Mouse (Mus musculus): ENCODE results near the gene Ssbp2. TPM values are rescaled to one million over a fixed set of nuclear protein-coding genes. Genes with fewer than 3 reads are reported as not detected.
A peak's percentile ranks its signal among the peaks of the same experiment; 100 is the strongest.

The Ssbp2 gene
- polyA plus RNA-seq, 1 experiment from 2014 or later, result 249 TPM

DNA sequence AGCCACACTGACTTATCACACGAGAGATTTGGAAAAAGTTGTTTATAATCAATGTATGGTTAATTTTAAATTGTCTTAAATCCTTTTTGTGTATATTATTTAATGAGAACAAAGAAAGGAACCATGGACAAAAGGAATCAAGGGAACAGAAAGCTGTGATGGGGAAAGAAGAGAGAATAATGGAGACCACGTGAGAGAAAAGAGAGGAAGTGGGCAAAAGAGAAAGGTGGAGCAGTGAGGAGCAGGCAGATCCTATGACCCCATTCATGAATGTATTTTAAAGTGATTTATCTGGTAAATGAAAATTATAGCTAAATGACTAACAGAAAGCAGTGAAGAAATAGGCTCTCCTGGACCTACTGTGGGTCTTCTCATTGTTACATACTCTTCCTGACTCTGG lies 128.4 kb downstream of the Ssbp2 start:
- H3K4me1 ChIP-seq (ENCODE audit: control insufficient read depth, insufficient read depth, low read length), result no peaks in the 10 kb centered on the region
- no peak for ATAC-seq (ENCODE audit: low read depth)
- WGBS, result 43% methylated on average over 2 of the region's 2 CpGs

GRCm38 (mm10) chr13:91591863-91592262 lies 131.8 kb downstream of the Ssbp2 start:
- H3K36me3 ChIP-seq (ENCODE audit: control insufficient read depth, insufficient read depth, low read length), result no peaks in the 10 kb centered on the region
- ATAC-seq (ENCODE audit: low read depth), result no peak
- no peak overlapping the region for H3K9ac ChIP-seq (replicated peaks; ENCODE audit: low read depth, low read length)
- H3K4me1 ChIP-seq (ENCODE audit: control insufficient read depth, insufficient read depth, low read length), result no peaks in the 10 kb centered on the region
- no peak overlapping the region for H3K4me2 ChIP-seq (ENCODE audit: low read depth, low read length)
- WGBS, result 72% methylated on average over 4 of the region's 4 CpGs
- no peak overlapping the region for H3K4me3 ChIP-seq (ENCODE audit: low read depth, low read length)
- no peaks in the 10 kb centered on the region for H3K27me3 ChIP-seq (ENCODE audit: control insufficient read depth, insufficient read depth, low read length)
- no peaks in the 10 kb centered on the region for H3K9me3 ChIP-seq (ENCODE audit: control insufficient read depth, low read length)
- H3K27ac ChIP-seq (ENCODE audit: low read depth, low read length), result no peak overlapping the region

More for the DNA sequence above, 128.4 kb downstream of the Ssbp2 start:
- Histone ChIP-seq H3K9ac (replicated peaks; ENCODE audit: low read depth, low read length) (no peak overlapping the region), H3K27ac (ENCODE audit: low read depth, low read length) (no peak overlapping the region), H3K4me3 (ENCODE audit: low read depth, low read length) (no peak overlapping the region), H3K4me2 (ENCODE audit: low read depth, low read length) (no peak overlapping the region), H3K9me3 (ENCODE audit: control insufficient read depth, low read length) (no peaks in the 10 kb centered on the region), H3K27me3 (ENCODE audit: control insufficient read depth, insufficient read depth, low read length) (no peaks in the 10 kb centered on the region), H3K36me3 (ENCODE audit: control insufficient read depth, insufficient read depth, low read length) (no peaks in the 10 kb centered on the region)

DNA sequence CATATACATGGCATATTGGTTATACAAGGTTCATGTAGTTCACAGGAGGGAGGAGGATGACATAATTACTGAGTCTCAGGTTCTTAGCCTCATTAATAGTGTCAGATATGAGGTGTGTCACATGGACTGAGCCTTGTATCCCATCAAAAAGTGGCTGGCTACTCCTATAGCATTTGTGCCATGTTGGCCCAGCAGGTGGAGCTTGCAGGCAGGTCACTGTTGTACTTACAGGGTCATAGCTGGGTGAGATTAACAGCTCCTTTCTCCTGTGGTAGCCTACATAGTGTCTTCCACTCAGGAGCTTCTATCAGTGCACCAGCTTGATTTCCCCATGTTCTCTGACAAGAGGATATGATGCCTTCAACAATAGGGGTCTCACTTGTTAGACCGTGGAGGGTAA lies 135.2 kb downstream of the Ssbp2 start:
- Histone ChIP-seq H3K4me3 (ENCODE audit: low read depth, low read length) (no peak overlapping the region), H3K27me3 (ENCODE audit: control insufficient read depth, insufficient read depth, low read length) (no peaks in the 10 kb centered on the region), H3K9ac (replicated peaks; ENCODE audit: low read depth, low read length) (no peak overlapping the region), H3K9me3 (ENCODE audit: control insufficient read depth, low read length) (no peaks in the 10 kb centered on the region), H3K4me2 (ENCODE audit: low read depth, low read length) (no peak overlapping the region), H3K36me3 (ENCODE audit: control insufficient read depth, insufficient read depth, low read length) (no peaks in the 10 kb centered on the region), H3K27ac (ENCODE audit: low read depth, low read length) (no peak overlapping the region), H3K4me1 (ENCODE audit: control insufficient read depth, insufficient read depth, low read length) (no peaks in the 10 kb centered on the region)
- 87% methylated on average over 1 of the region's 1 CpGs for WGBS
- no peak for ATAC-seq (ENCODE audit: low read depth)

- Histone ChIP-seq H3K4me3 (ENCODE audit: low read depth, low read length) (no peak overlapping the region), H3K4me2 (ENCODE audit: low read depth, low read length) (no peak overlapping the region), H3K4me1 (ENCODE audit: control insufficient read depth, insufficient read depth, low read length) (no peaks in the 10 kb centered on the region), H3K27me3 (ENCODE audit: control insufficient read depth, insufficient read depth, low read length) (no peaks in the 10 kb centered on the region), H3K9me3 (ENCODE audit: control insufficient read depth, low read length) (no peaks in the 10 kb centered on the region), H3K9ac (replicated peaks; ENCODE audit: low read depth, low read length) (no peak overlapping the region), H3K36me3 (ENCODE audit: control insufficient read depth, insufficient read depth, low read length) (no peaks in the 10 kb centered on the region), H3K27ac (ENCODE audit: low read depth, low read length) (no peak overlapping the region)
- ATAC-seq (ENCODE audit: low read depth), result no peak
- WGBS, result 93% methylated on average over 3 of the region's 3 CpGs
Measured at GRCm38 (mm10) chr13:91599594-91599993, 139.5 kb downstream of the Ssbp2 start.

DNA sequence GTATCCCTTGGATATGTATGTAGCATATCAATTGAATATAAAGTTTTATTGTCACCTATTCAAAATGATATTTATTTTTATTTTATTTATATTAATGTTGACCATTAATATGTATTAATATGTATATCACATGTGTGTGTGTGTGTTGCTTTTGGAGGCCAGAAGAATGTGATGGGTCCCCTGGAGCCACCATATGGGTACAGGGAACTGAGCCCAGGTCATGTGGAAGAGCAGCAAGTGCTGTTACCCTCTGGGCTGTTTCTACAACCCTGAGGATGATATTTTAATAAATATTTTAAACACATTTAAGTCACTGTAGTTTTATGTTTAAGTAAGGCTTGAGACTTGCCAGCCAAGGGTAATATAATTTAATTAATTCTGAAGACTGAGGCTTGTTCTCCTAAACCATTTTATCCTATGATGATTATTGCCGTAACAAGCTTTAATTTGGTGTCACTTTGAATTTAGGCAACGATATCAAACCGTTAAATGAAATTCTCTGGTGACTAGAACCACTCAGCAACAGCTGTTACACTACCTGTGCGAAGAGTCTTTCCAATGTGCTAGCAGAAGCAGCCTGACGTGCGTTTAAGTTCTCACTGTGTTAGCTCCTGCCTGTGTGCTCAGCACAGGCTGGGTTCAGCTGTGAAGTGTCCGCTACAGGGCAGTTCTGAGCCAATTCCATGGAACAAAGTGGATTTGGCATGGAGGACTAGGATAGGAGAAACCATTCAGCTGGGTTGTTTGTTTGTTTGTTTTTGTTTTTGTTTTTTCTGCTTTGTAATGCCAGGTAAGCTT lies 145.2 kb downstream of the Ssbp2 start:
- no peaks in the 10 kb centered on the region for H3K27me3 ChIP-seq (ENCODE audit: control insufficient read depth, insufficient read depth, low read length)
- H3K4me2 ChIP-seq (ENCODE audit: low read depth, low read length), result no peak overlapping the region
- H3K4me1 ChIP-seq (ENCODE audit: control insufficient read depth, insufficient read depth, low read length), result no peaks in the 10 kb centered on the region
- no peaks in the 10 kb centered on the region for H3K36me3 ChIP-seq (ENCODE audit: control insufficient read depth, insufficient read depth, low read length)
- no peaks in the 10 kb centered on the region for H3K9me3 ChIP-seq (ENCODE audit: control insufficient read depth, low read length)
- H3K27ac ChIP-seq (ENCODE audit: low read depth, low read length), result no peak overlapping the region
- ATAC-seq (ENCODE audit: low read depth), result peak; percentile 35; the same call in 1 of the 2 replicates
- no peak overlapping the region for H3K4me3 ChIP-seq (ENCODE audit: low read depth, low read length)
- WGBS, result 57% methylated on average over 7 of the region's 7 CpGs
- no peak overlapping the region for H3K9ac ChIP-seq (replicated peaks; ENCODE audit: low read depth, low read length)

- no peaks in the 10 kb centered on the region for H3K36me3 ChIP-seq (ENCODE audit: control insufficient read depth, insufficient read depth, low read length)
- H3K27ac ChIP-seq (ENCODE audit: low read depth, low read length), result no peak overlapping the region
- no peak for ATAC-seq (ENCODE audit: low read depth)
- H3K27me3 ChIP-seq (ENCODE audit: control insufficient read depth, insufficient read depth, low read length), result no peaks in the 10 kb centered on the region
- H3K9ac ChIP-seq (replicated peaks; ENCODE audit: low read depth, low read length), result no peak overlapping the region
- H3K4me3 ChIP-seq (ENCODE audit: low read depth, low read length), result no peak overlapping the region
- 86% methylated on average over 4 of the region's 4 CpGs for WGBS
- no peak overlapping the region for H3K4me2 ChIP-seq (ENCODE audit: low read depth, low read length)
- H3K9me3 ChIP-seq (ENCODE audit: control insufficient read depth, low read length), result no peaks in the 10 kb centered on the region
- no peaks in the 10 kb centered on the region for H3K4me1 ChIP-seq (ENCODE audit: control insufficient read depth, insufficient read depth, low read length)
Measured at GRCm38 (mm10) chr13:91610601-91611000, 150.5 kb downstream of the Ssbp2 start.

DNA sequence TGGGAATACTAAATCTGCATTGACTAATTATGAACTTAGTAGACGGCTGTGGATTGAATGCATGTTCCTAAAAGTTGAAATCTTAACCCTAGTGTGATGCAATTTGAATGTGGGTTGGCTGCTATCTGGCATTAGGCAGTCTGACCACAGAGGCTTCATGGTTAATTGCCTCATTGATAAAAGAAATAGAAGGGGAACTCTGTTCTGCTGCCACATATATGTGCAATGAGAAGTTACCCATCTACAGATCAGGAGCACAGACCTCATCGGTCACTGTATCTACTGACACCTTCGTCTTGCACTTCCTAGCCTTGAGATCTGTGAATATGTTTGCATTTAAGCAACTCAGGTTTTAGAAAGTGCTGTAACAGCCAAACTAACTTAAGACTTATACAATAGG lies 151.8 kb downstream of the Ssbp2 start:
- Histone ChIP-seq H3K27me3 (ENCODE audit: control insufficient read depth, insufficient read depth, low read length) (no peaks in the 10 kb centered on the region), H3K36me3 (ENCODE audit: control insufficient read depth, insufficient read depth, low read length) (no peaks in the 10 kb centered on the region), H3K4me1 (ENCODE audit: control insufficient read depth, insufficient read depth, low read length) (no peaks in the 10 kb centered on the region), H3K4me2 (ENCODE audit: low read depth, low read length) (no peak overlapping the region), H3K9me3 (ENCODE audit: control insufficient read depth, low read length) (no peaks in the 10 kb centered on the region), H3K4me3 (ENCODE audit: low read depth, low read length) (no peak overlapping the region), H3K9ac (replicated peaks; ENCODE audit: low read depth, low read length) (no peak overlapping the region), H3K27ac (ENCODE audit: low read depth, low read length) (no peak overlapping the region)
- 94% methylated on average over 3 of the region's 3 CpGs for WGBS
- ATAC-seq (ENCODE audit: low read depth), result no peak

DNA sequence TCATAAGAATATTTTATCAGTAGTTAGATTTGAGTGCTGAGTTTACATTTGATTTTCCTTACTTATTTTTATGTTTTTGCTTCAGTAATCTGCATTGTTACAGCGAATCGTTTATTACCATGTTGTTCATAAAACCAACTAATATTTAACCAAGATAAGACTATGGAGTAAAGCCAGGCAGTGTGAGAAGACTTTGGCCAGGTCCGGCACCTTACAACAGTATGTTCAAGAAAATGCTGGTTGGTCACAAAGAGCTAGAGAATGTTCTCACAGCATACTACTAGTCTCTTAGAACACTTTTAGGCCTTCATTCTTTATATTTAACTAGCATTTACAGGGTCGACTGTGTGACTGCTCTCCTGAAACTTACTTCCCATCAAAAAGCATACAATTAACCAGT lies 152.5 kb downstream of the Ssbp2 start:
- H3K36me3 ChIP-seq (ENCODE audit: control insufficient read depth, insufficient read depth, low read length), result no peaks in the 10 kb centered on the region
- H3K27ac ChIP-seq (ENCODE audit: low read depth, low read length), result no peak overlapping the region
- no peak overlapping the region for H3K4me3 ChIP-seq (ENCODE audit: low read depth, low read length)
- ATAC-seq (ENCODE audit: low read depth), result no peak
- H3K27me3 ChIP-seq (ENCODE audit: control insufficient read depth, insufficient read depth, low read length), result no peaks in the 10 kb centered on the region
- no peak overlapping the region for H3K9ac ChIP-seq (replicated peaks; ENCODE audit: low read depth, low read length)
- H3K9me3 ChIP-seq (ENCODE audit: control insufficient read depth, low read length), result no peaks in the 10 kb centered on the region
- H3K4me2 ChIP-seq (ENCODE audit: low read depth, low read length), result no peak overlapping the region
- WGBS, result 99% methylated on average over 4 of the region's 4 CpGs
- H3K4me1 ChIP-seq (ENCODE audit: control insufficient read depth, insufficient read depth, low read length), result no peaks in the 10 kb centered on the region

- H3K9me3 ChIP-seq (ENCODE audit: control insufficient read depth, low read length), result no peaks in the 10 kb centered on the region
- no peaks in the 10 kb centered on the region for H3K4me1 ChIP-seq (ENCODE audit: control insufficient read depth, insufficient read depth, low read length)
- H3K27ac ChIP-seq (ENCODE audit: low read depth, low read length), result no peak overlapping the region
- no peaks in the 10 kb centered on the region for H3K36me3 ChIP-seq (ENCODE audit: control insufficient read depth, insufficient read depth, low read length)
- 78% methylated on average over 3 of the region's 3 CpGs for WGBS
- no peak overlapping the region for H3K9ac ChIP-seq (replicated peaks; ENCODE audit: low read depth, low read length)
- H3K27me3 ChIP-seq (ENCODE audit: control insufficient read depth, insufficient read depth, low read length), result no peaks in the 10 kb centered on the region
- H3K4me2 ChIP-seq (ENCODE audit: low read depth, low read length), result no peak overlapping the region
- H3K4me3 ChIP-seq (ENCODE audit: low read depth, low read length), result no peak overlapping the region
- ATAC-seq (ENCODE audit: low read depth), result no peak
Measured at GRCm38 (mm10) chr13:91616050-91616449, 156.0 kb downstream of the Ssbp2 start.

Measured in neural tube, embryonic 14.5 days (tissue).